Mouse (Mus musculus) frontal cortex, postnatal 10 days (tissue): Measurements from ENCODE around the gene Enpp4.

Experiments
- DNase-seq, 2 experiments: peaks; one replicate each; pipeline ENCODE4 v3.0.0; 2022; ENCODE audit warnings: low spot score in 2 of 2, mixed read lengths in 1 of 2

The Enpp4 gene

GRCm38 (mm10) chr17:44105287-44106138 is at the start of gene Enpp4:
TSS of gene Enpp4 (minus strand) at chr17:44105809.
- peak; percentile 78 to 90 for DNase-seq

- no peak for DNase-seq
Measured at GRCm38 (mm10) chr17:44155204-44155603, 49.6 kb upstream of the Enpp4 start.

- no peak for DNase-seq
Measured at GRCm38 (mm10) chr17:44153871-44154270, 48.3 kb upstream of the Enpp4 start.

GRCm38 (mm10) chr17:44151889-44152288 is 46.3 kb upstream of the Enpp4 start:
- no peak for DNase-seq

- DNase-seq = no peak
Measured at GRCm38 (mm10) chr17:44151130-44151529, 45.5 kb upstream of the Enpp4 start.

GRCm38 (mm10) chr17:44148109-44148846 is 42.7 kb upstream of the Enpp4 start:
- no peak for DNase-seq

- DNase-seq = no peak
Measured at GRCm38 (mm10) chr17:44145806-44146205, 40.2 kb upstream of the Enpp4 start.

- DNase-seq = no peak
Measured at GRCm38 (mm10) chr17:44136863-44137640, 31.4 kb upstream of the Enpp4 start.

- no peak for DNase-seq
Measured at GRCm38 (mm10) chr17:44136018-44136417, 30.4 kb upstream of the Enpp4 start.

- DNase-seq = no peak
Measured at GRCm38 (mm10) chr17:44134545-44134944, 28.9 kb upstream of the Enpp4 start.

- DNase-seq = no peak
Measured at GRCm38 (mm10) chr17:44134106-44134505, 28.5 kb upstream of the Enpp4 start.

- peak; percentile 33 to 53 for DNase-seq
Measured at GRCm38 (mm10) chr17:44130429-44130828, 24.8 kb upstream of the Enpp4 start.

- no peak for DNase-seq
Measured at GRCm38 (mm10) chr17:44129092-44129750, 23.6 kb upstream of the Enpp4 start.

- DNase-seq = no peak
Measured at GRCm38 (mm10) chr17:44121366-44122100, 15.9 kb upstream of the Enpp4 start.

- no peak for DNase-seq
Measured at GRCm38 (mm10) chr17:44118231-44118630, 12.6 kb upstream of the Enpp4 start.

GRCm38 (mm10) chr17:44117721-44118120 is 12.1 kb upstream of the Enpp4 start:
- no peak for DNase-seq

- no peak for DNase-seq
Measured at GRCm38 (mm10) chr17:44116584-44116983, 11.0 kb upstream of the Enpp4 start.

GRCm38 (mm10) chr17:44108331-44108730 is 2.7 kb upstream of the Enpp4 start:
- no peak for DNase-seq

GRCm38 (mm10) chr17:44101961-44102360 is 3.6 kb downstream of the Enpp4 start:
- no peak for DNase-seq

- no peak for DNase-seq
Measured at GRCm38 (mm10) chr17:44100906-44101305, 4.7 kb downstream of the Enpp4 start.

GRCm38 (mm10) chr17:44100486-44100885 is 5.1 kb downstream of the Enpp4 start:
- DNase-seq = no peak
